Mouse (Mus musculus): ENCODE measurements at regions not wholly inside any gene's neighbourhood (a gene's known extent, or its start where the extent isn't known, plus 50 kb on each side); places are given as distances from the start of the nearest gene placed in this dataset.

DNA sequence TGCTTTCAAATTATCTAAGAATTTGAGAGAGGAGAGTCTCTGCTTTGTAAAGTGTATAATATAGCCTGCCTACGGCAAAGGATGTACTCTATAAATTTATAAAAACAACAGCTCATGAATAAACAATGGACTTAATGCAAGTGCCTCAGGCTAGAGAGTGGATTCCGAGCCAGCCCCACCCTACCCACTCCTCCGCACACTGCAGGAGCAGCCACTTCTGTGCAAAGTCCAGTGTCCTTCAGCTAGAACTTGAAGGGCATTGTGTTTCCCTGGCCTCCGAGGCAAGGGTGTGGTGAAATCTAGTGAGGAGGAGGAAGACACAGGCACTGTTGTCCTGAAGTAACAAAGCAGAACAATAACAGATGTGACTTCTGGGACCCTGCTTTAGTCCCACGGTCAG lies 98.4 kb upstream of the Arl4c start:
- TF ChIP-seq CTCF (IDR thresholded peaks at IDR 0.05; ENCODE audit: extremely low read depth, insufficient read depth, low read length), result no peak
- TF ChIP-seq POLR2A (IDR thresholded peaks at IDR 0.05; ENCODE audit: extremely low read depth, insufficient read depth, low read length), result no peak

All from cortical plate, adult 2 months (tissue).